Mouse (Mus musculus): ENCODE measurements around the gene Sowaha.

DNA sequence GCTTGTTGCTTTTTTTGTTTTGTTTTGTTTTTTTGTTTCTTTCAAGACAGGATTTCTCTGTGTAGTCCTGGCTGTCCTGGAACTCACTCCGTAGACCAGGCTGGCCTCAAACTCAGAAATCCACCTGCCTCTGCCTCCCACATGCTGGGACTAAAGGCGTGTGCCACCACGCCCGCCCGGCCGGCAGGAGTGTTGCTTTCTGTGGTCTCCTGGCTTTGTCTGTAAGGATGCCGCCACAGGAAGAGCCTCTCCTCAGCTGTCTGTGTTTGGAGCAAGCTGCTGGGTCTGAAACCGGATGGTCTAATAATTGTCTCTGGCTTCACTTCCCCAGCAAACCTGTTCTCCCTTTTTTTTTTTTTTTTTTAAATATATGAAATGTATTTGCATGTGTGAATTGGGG lies 44.6 kb downstream of the Sowaha start:
- no peak for TF ChIP-seq POLR2A (IDR thresholded peaks at IDR 0.05; ENCODE audit: insufficient read depth, low read length)
- no peak for TF ChIP-seq CTCF (IDR thresholded peaks at IDR 0.05; ENCODE audit: low read depth, low read length)
